Mouse (Mus musculus) myocyte (in vitro differentiated cells): ENCODE data around the gene Mrps18a. TPM values are rescaled to one million over a fixed set of nuclear protein-coding genes. Genes with fewer than 3 reads are reported as not detected.
A peak's percentile ranks its signal among the peaks of the same experiment; 100 is the strongest.

Source experiments
- H3K27me3 ChIP-seq: one replicate; pipeline ENCODE4 v1.6.1; 2011; ENCODE audit not compliant: control insufficient read depth, insufficient read depth, insufficient read length
- H3K36me3 ChIP-seq: one replicate; pipeline ENCODE4 v1.6.1; 2011; ENCODE audit not compliant: control insufficient read depth, insufficient read depth
- H3K4me2 ChIP-seq: one replicate; pipeline ENCODE4 v1.6.1; 2011; ENCODE audit warnings: low read depth, control low read depth
- H3K4me3 ChIP-seq: one replicate; pipeline ENCODE4 v1.5.1; 2011; ENCODE audit warnings: mild to moderate bottlenecking, control low read depth, moderate library complexity
- H3K79me2 ChIP-seq: one replicate; pipeline ENCODE4 v1.6.1; 2011; ENCODE audit not compliant: control insufficient read depth, insufficient read depth
- H3ac ChIP-seq: one replicate; pipeline ENCODE4 v1.6.1; 2011; ENCODE audit not compliant: control insufficient read depth, insufficient read length
- CEBPB ChIP-seq: IDR thresholded peaks from 2 replicates; pipeline ENCODE4 v1.6.1; 2011; ENCODE audit warnings: mild to moderate bottlenecking, moderate library complexity; ENCODE audit not compliant: poor library complexity, insufficient read depth, severe bottlenecking
- E2F4 ChIP-seq: IDR thresholded peaks from one replicate; pipeline ENCODE4 v1.6.1; 2011; ENCODE audit warnings: mild to moderate bottlenecking, control low read depth, moderate library complexity; ENCODE audit not compliant: insufficient read depth
- MAX ChIP-seq: IDR thresholded peaks from one replicate; pipeline ENCODE4 v1.6.1; 2011; ENCODE audit warnings: low read depth, mild to moderate bottlenecking, control low read depth
- MYOD1 ChIP-seq, 3 experiments: IDR thresholded peaks; one replicate each; pipeline ENCODE4 v1.6.1; 2011; ENCODE audit warnings: control low read depth in 2 of 3, low read depth in 2 of 3, mild to moderate bottlenecking in 2 of 3, moderate library complexity in 1 of 3; ENCODE audit not compliant: insufficient read length in 2 of 3, control insufficient read depth in 1 of 3
- MYOG ChIP-seq, 3 experiments: IDR thresholded peaks; one replicate each; pipeline ENCODE4 v1.6.1; 2011; ENCODE audit warnings: control low read depth in 2 of 3, low read depth in 2 of 3, mild to moderate bottlenecking in 2 of 3; ENCODE audit not compliant: insufficient read length in 2 of 3, control insufficient read depth in 1 of 3, insufficient read depth in 1 of 3
- POLR2A ChIP-seq: IDR thresholded peaks from one replicate; pipeline ENCODE4 v1.6.1; 2011; ENCODE audit warnings: low read depth, mild to moderate bottlenecking, control low read depth, moderate library complexity; ENCODE audit not compliant: insufficient read length
- POLR2AphosphoS2 ChIP-seq: IDR thresholded peaks from one replicate; pipeline ENCODE4 v1.6.1; 2011; ENCODE audit warnings: low read depth, control low read depth; ENCODE audit not compliant: insufficient read length
- REST ChIP-seq: IDR thresholded peaks from one replicate; pipeline ENCODE4 v1.6.1; 2011; ENCODE audit warnings: mild to moderate bottlenecking, control low read depth, moderate library complexity; ENCODE audit not compliant: insufficient read depth, insufficient read length
- SRF ChIP-seq: IDR thresholded peaks from one replicate; pipeline ENCODE4 v1.6.1; 2011; ENCODE audit warnings: low read depth; ENCODE audit not compliant: control insufficient read depth, insufficient read length
- TCF12 ChIP-seq: IDR thresholded peaks from one replicate; pipeline ENCODE4 v1.6.1; 2011; ENCODE audit warnings: mild to moderate bottlenecking, control low read depth; ENCODE audit not compliant: poor library complexity, insufficient read depth, severe bottlenecking
- TCF3 ChIP-seq: IDR thresholded peaks from one replicate; pipeline ENCODE4 v1.6.1; 2011; ENCODE audit warnings: low read depth, control low read depth; ENCODE audit not compliant: insufficient read length
- USF1 ChIP-seq: IDR thresholded peaks from one replicate; pipeline ENCODE4 v1.6.1; 2011; ENCODE audit warnings: low read depth, mild to moderate bottlenecking, control low read depth, moderate library complexity
- polyA plus RNA-seq: library from polyadenylated mRNA; unstranded; fragments of >200 nt; fragmentation: generic; extraction: Trizol; gene quantifications from one replicate; pipeline ENCODE4 v1.2.1, GENCODE M21; 2012; ENCODE audit warnings: missing spikeins

Mrps18a gene
- polyA plus RNA-seq, 1 experiment, result 112 TPM

- TF ChIP-seq POLR2AphosphoS2, result no peak
- TF ChIP-seq USF1, result no peak
- TF ChIP-seq MAX, result no peak
- TF ChIP-seq CEBPB, result no peak
- no peak for TF ChIP-seq MYOG (IDR thresholded peaks at IDR 0.05; ENCODE audit: control insufficient read depth in 1 of 3, insufficient read depth in 1 of 3, insufficient read length in 2 of 3, low read depth in 2 of 3)
- no peak for TF ChIP-seq MYOD1 (IDR thresholded peaks at IDR 0.05; ENCODE audit: control insufficient read depth in 1 of 3, insufficient read length in 2 of 3, low read depth in 2 of 3)
- no peak for TF ChIP-seq REST
- TF ChIP-seq SRF, result no peak
- no peak for TF ChIP-seq E2F4
- no peak for TF ChIP-seq POLR2A
- no peak for TF ChIP-seq TCF3
- no peak for TF ChIP-seq TCF12
- H3K4me2 ChIP-seq, result no peak overlapping the region
- no peak overlapping the region for H3ac ChIP-seq
- H3K27me3 ChIP-seq, result no peaks in the 10 kb centered on the region
- peaks cover 15% of the 10 kb centered on the region for H3K36me3 ChIP-seq
- H3K4me3 ChIP-seq, result no peak overlapping the region
- H3K79me2 ChIP-seq, result no peaks in the 10 kb centered on the region
These were observed 13.3 kb downstream of the Mrps18a start for GRCm38 (mm10) chr17:46123953-46124700.

DNA sequence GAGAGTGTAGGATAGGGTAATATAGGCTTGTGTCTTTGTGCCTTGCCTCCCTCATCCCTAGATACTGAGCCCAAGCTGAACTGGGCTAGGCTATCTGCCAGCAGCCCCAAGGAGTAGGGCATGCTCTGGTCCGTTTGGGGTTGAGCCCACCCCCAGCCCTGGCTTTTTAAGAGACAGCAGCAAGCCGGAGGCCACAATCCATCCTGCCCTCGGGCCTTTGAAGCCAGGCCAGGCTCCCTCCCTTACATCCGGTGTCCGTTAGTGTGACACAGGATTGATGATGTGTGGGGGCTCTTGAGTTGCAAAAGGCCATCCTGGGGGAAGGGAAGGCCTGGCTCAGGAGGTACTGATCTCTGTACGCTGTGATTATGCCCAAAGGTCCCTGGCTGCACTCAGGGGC is 15.8 kb downstream of the Mrps18a start:
- Histone ChIP-seq H3K4me3 (no peak overlapping the region), H3K4me2 (no peak overlapping the region), H3ac (no peak overlapping the region), H3K27me3 (no peaks in the 10 kb centered on the region), H3K79me2 (no peaks in the 10 kb centered on the region), H3K36me3 (peaks cover 15% of the 10 kb centered on the region)
- TF ChIP-seq POLR2AphosphoS2 (no peak), REST (no peak), TCF3 (no peak)

DNA sequence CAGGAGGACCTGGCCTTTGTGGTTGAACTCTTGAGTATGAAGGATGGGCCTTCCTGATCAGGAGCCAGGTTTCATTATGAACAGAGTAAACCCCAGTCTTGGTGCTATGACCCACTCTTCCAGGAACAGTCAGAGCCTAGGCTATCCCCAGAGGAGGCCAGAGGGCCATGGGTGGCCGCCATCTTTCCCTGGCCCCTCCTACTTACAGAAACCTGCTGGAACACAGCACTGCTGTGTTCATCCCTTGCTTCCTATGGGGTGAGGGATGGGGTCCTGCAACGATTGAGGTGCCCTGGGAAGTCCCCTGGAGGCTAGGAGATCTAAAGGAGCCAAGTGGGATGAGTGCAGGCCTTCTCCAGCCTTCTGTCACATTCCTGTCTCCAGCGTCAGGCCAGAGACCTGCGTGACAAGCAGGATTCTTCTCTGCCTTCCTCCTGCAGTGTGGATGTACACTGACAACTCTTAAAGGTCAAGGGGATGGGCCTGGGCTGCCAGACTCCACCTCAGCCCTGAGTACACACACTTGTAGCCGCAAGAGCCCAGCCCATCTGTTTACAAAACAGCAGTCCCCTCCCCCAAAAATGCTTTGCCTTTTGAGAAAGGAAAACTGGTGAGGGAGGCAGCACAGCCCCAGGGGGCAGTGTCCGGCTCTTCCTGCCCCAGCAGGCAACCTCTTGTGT is 17.2 kb downstream of the Mrps18a start:
- Histone ChIP-seq H3K27me3 (no peaks in the 10 kb centered on the region), H3K4me3 (no peak overlapping the region), H3K79me2 (no peaks in the 10 kb centered on the region), H3ac (no peak overlapping the region), H3K4me2 (no peak overlapping the region), H3K36me3 (peaks cover 11% of the 10 kb centered on the region)
- TF ChIP-seq CEBPB, result no peak
- TF ChIP-seq MAX, result no peak

GRCm38 (mm10) chr17:46129741-46130498 is 19.1 kb downstream of the Mrps18a start:
- Histone ChIP-seq H3K4me2 (no peak overlapping the region), H3K36me3 (peaks cover 4% of the 10 kb centered on the region)

DNA sequence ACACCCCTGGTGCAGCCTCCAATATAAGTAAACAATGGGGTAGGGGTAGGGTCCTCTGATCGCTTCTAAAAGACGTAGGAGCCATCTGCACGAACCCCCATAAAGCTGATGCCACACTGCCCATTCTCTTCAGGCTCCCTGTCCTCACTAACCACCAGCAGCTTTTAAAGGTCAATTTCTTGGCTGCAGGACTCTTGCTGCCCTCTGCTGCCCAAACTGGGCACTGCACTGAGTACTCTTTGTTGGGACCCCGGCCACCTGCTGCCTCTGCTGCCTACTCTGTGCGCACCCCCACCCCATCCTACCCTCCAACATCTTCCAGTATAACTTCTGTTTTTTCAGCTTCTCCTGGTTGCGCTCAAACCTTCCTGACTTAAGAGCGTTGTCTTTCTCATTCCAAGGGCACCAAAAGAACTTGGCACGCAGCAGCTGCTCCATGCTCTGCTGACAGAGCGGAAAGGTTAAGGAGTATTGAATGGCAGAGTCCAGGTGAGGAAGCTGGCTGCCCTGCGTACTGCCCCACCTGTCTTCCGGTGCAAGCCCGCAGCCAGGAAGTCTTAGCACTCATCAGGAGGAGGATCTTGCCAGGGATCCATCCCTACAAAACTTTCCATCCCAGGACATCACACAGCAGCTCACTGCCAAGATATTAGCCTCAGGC is 21.4 kb downstream of the Mrps18a start:
- TF ChIP-seq CEBPB, result no peak
- TF ChIP-seq REST, result no peak
- peak; percentile 32 for TF ChIP-seq POLR2AphosphoS2
- H3K4me3 ChIP-seq, result no peak overlapping the region
- no peak overlapping the region for H3ac ChIP-seq
- no peaks in the 10 kb centered on the region for H3K79me2 ChIP-seq
- H3K27me3 ChIP-seq, result no peaks in the 10 kb centered on the region
- no peak overlapping the region for H3K4me2 ChIP-seq
- no peaks in the 10 kb centered on the region for H3K36me3 ChIP-seq

More at GRCm38 (mm10) chr17:46129741-46130498, 19.1 kb downstream of the Mrps18a start:
- Histone ChIP-seq H3ac (no peak overlapping the region), H3K4me3 (no peak overlapping the region), H3K27me3 (no peaks in the 10 kb centered on the region), H3K79me2 (no peaks in the 10 kb centered on the region)
- TF ChIP-seq CEBPB (no peak), POLR2AphosphoS2 (peak; percentile 13)
